Mouse (Mus musculus): ENCODE data around the gene Adig. TPM values are rescaled to one million over a fixed set of nuclear protein-coding genes. Genes with fewer than 3 reads are reported as not detected.

The Adig gene
- total RNA-seq (2021), result not detected

GRCm38 (mm10) chr2:158501836-158502812, at the start of gene Adig:
Gene Adig (plus strand): TSS chr2:158502612.
- intact Hi-C loops (cut with DNase I), result no loop called here

GRCm38 (mm10) chr2:158456451-158456850, 46.0 kb upstream of the Adig start:
- DNase-seq (ENCODE audit: low spot score in 2 of 2), result no peak
- intact Hi-C loops (cut with DNase I), result no loop called here

More at GRCm38 (mm10) chr2:158501836-158502812, at the start of gene Adig:
- no peak for DNase-seq (ENCODE audit: low spot score in 2 of 2)

GRCm38 (mm10) chr2:158457610-158458009, 44.8 kb upstream of the Adig start:
- intact Hi-C loops (cut with DNase I), result no loop called here
- no peak for DNase-seq (ENCODE audit: low spot score in 2 of 2)

- intact Hi-C loops (cut with DNase I), result no loop called here
- no peak for DNase-seq (ENCODE audit: low spot score in 2 of 2)
These were observed 40.0 kb upstream of the Adig start for GRCm38 (mm10) chr2:158462450-158462849.

- DNase-seq (ENCODE audit: low spot score in 2 of 2), result peak in 1 of 2 experiments; percentile 65
- intact Hi-C loops (cut with DNase I), result no loop called here
These were observed 28.3 kb upstream of the Adig start for GRCm38 (mm10) chr2:158474159-158474558.

- intact Hi-C loops (cut with DNase I), result no loop called here
- DNase-seq (ENCODE audit: low spot score in 2 of 2), result no peak
These were observed 24.8 kb upstream of the Adig start for GRCm38 (mm10) chr2:158477640-158478039.

- intact Hi-C loops (cut with DNase I), result no loop called here
- DNase-seq (ENCODE audit: low spot score in 2 of 2), result no peak
These were observed 4.0 kb upstream of the Adig start for GRCm38 (mm10) chr2:158498457-158498856.

- no peak for DNase-seq (ENCODE audit: low spot score in 2 of 2)
- intact Hi-C loops (cut with DNase I), result no loop called here
These were observed 814 bp downstream of the Adig start for GRCm38 (mm10) chr2:158503226-158503625.

- no peak for DNase-seq (ENCODE audit: low spot score in 2 of 2)
- intact Hi-C loops (cut with DNase I), result no loop called here
These were observed 1.3 kb downstream of the Adig start for GRCm38 (mm10) chr2:158503671-158504070.

- intact Hi-C loops (cut with DNase I), result no loop called here
These were observed 4.1 kb downstream of the Adig start for GRCm38 (mm10) chr2:158506475-158506874.

GRCm38 (mm10) chr2:158507046-158507445, 4.6 kb downstream of the Adig start:
- no peak for DNase-seq (ENCODE audit: low spot score in 2 of 2)
- intact Hi-C loops (cut with DNase I), result no loop called here

More at GRCm38 (mm10) chr2:158506475-158506874, 4.1 kb downstream of the Adig start:
- DNase-seq (ENCODE audit: low spot score in 2 of 2), result no peak

GRCm38 (mm10) chr2:158510665-158511064, 8.3 kb downstream of the Adig start:
- DNase-seq (ENCODE audit: low spot score in 2 of 2), result no peak
- intact Hi-C loops (cut with DNase I), result no loop called here

GRCm38 (mm10) chr2:158512528-158512927, 10.1 kb downstream of the Adig start, which contains the start of gene Arhgap40:
Gene Arhgap40 (plus strand): TSS chr2:158512796.
- intact Hi-C loops (cut with DNase I), result no loop called here
- DNase-seq (ENCODE audit: low spot score in 2 of 2), result peak in 1 of 2 experiments; percentile 28

- DNase-seq (ENCODE audit: low spot score in 2 of 2), result no peak
- intact Hi-C loops (cut with DNase I), result no loop called here
These were observed 11.5 kb downstream of the Adig start for GRCm38 (mm10) chr2:158513821-158514336.

- no peak for DNase-seq (ENCODE audit: low spot score in 2 of 2)
- intact Hi-C loops (cut with DNase I), result no loop called here
These were observed 16.2 kb downstream of the Adig start for GRCm38 (mm10) chr2:158518583-158518982.

- DNase-seq (ENCODE audit: low spot score in 2 of 2), result no peak
- intact Hi-C loops (cut with DNase I), result no loop called here
These were observed 16.7 kb downstream of the Adig start for GRCm38 (mm10) chr2:158519071-158519470.

- intact Hi-C loops (cut with DNase I), result no loop called here
- no peak for DNase-seq (ENCODE audit: low spot score in 2 of 2)
These were observed 17.4 kb downstream of the Adig start for GRCm38 (mm10) chr2:158519800-158520199.

- no peak for DNase-seq (ENCODE audit: low spot score in 2 of 2)
- intact Hi-C loops (cut with DNase I), result no loop called here
These were observed 20.6 kb downstream of the Adig start for GRCm38 (mm10) chr2:158523060-158523459.

- DNase-seq (ENCODE audit: low spot score in 2 of 2), result no peak
- intact Hi-C loops (cut with DNase I), result no loop called here
These were observed 21.9 kb downstream of the Adig start for GRCm38 (mm10) chr2:158524129-158524860.

- intact Hi-C loops (cut with DNase I), result no loop called here
- DNase-seq (ENCODE audit: low spot score in 2 of 2), result peak; percentile 63 to 74
These were observed 31.7 kb downstream of the Adig start for GRCm38 (mm10) chr2:158534090-158534489.

All from left cerebral cortex, postnatal 25 days (tissue).